Mouse (Mus musculus) liver, postnatal 0 days (tissue): ENCODE results near the gene Agtr1a. TPM values are rescaled to one million over a fixed set of nuclear protein-coding genes. Genes with fewer than 3 reads are reported as not detected.

Source experiments
- ATAC-seq: fragments of 200-750 bp; cut with Nextera tagmentation; 2 replicates; pipeline ENCODE4 v1.8.0; 2017; ENCODE audit warnings: mild to moderate bottlenecking, moderate library complexity
- DNase-seq: peaks from one replicate; pipeline ENCODE4 v3.0.0-alpha.2; 2016
- H3K27ac ChIP-seq: fragments of 300-500 bp; sonication (generic); 2 replicates; pipeline ENCODE4 v1.5.1; 2014; ENCODE audit warnings: antibody characterized with exemption, moderate library complexity, mild to moderate bottlenecking, low read depth
- H3K27me3 ChIP-seq: fragments of 300-500 bp; sonication (generic); 2 replicates; pipeline ENCODE4 v1.6.1; 2014; ENCODE audit warnings: low read length, control low read depth, mixed read lengths; ENCODE audit not compliant: insufficient read depth
- H3K36me3 ChIP-seq: fragments of 300-500 bp; sonication (generic); replicated peaks from 2 replicates; pipeline ENCODE4 v1.6.1; 2014; ENCODE audit warnings: mild to moderate bottlenecking, control low read depth, low read length, moderate library complexity, mixed read lengths; ENCODE audit not compliant: insufficient read depth
- H3K4me1 ChIP-seq: fragments of 300-500 bp; sonication (generic); 2 replicates; pipeline ENCODE4 v1.6.1; 2014; ENCODE audit warnings: antibody characterized with exemption, mild to moderate bottlenecking, control low read depth; ENCODE audit not compliant: insufficient read depth
- H3K4me2 ChIP-seq: fragments of 300-500 bp; sonication (generic); 2 replicates; pipeline ENCODE4 v1.6.1; 2014; ENCODE audit warnings: low read depth, mild to moderate bottlenecking, low read length, moderate library complexity, mixed read lengths
- H3K4me3 ChIP-seq: fragments of 300-500 bp; sonication (generic); 2 replicates; pipeline ENCODE4 v1.5.1; 2014; ENCODE audit warnings: low read depth, low read length
- H3K9ac ChIP-seq: fragments of 300-500 bp; sonication (generic); replicated peaks from 2 replicates; pipeline ENCODE4 v1.6.1; 2014; ENCODE audit warnings: mild to moderate bottlenecking, moderate library complexity
- H3K9me3 ChIP-seq: fragments of 300-500 bp; sonication (generic); 2 replicates; pipeline ENCODE4 v1.6.1; 2016; ENCODE audit warnings: mild to moderate bottlenecking, control low read depth, low read length, mixed read lengths
- CTCF ChIP-seq: sonication (generic); IDR thresholded peaks from 2 replicates; pipeline ENCODE4 v1.5.1; 2016; ENCODE audit warnings: antibody characterized with exemption, low read depth
- EP300 ChIP-seq: IDR thresholded peaks from 2 replicates; pipeline ENCODE4 v1.6.1; 2016; ENCODE audit warnings: antibody characterized with exemption, low read depth, mild to moderate bottlenecking
- WGBS: fragments of 180-500 bp; shearing (Covaris S2); extraction: QIAGEN DNeasy Blood & Tissue Kit; methylation state at CpG from one replicate; pipeline ENCODE4 v1.1.7; 2014; ENCODE audit not compliant: insufficient replicate concordance; 5-methylcytosine and 5-hydroxymethylcytosine counted together
- polyA plus RNA-seq: library from polyadenylated mRNA; unstranded; fragments of >200 nt; fragmentation: Nextera tagmentation; extraction: Ambion mirVana; gene quantifications from 2 replicates; pipeline ENCODE4 v1.2.1, GENCODE M21; 2015

Agtr1a gene
- polyA plus RNA-seq, 1 experiment from 2014 or later: 39.7 TPM

- 61% methylated on average over 11 of the region's 11 CpGs for WGBS
- ATAC-seq (no peak), DNase-seq (no peak)
- Histone ChIP-seq H3K9ac (no peak overlapping the region), H3K27ac (peak overlapping the region; percentile 66), H3K9me3 (no peaks in the 10 kb centered on the region), H3K27me3 (no peaks in the 10 kb centered on the region), H3K4me3 (no peak overlapping the region), H3K4me2 (peak overlapping the region; percentile 15; the same call in 1 of the 2 replicates), H3K36me3 (no peaks in the 10 kb centered on the region), H3K4me1 (peaks cover 10% of the 10 kb centered on the region; the same call in 1 of the 2 replicates)
- TF ChIP-seq CTCF: no peak
- no peak for TF ChIP-seq EP300
Measured at GRCm38 (mm10) chr13:30345427-30345913, 9.2 kb downstream of the Agtr1a start.

- TF ChIP-seq CTCF (no peak), EP300 (no peak)
- Histone ChIP-seq H3K36me3 (no peaks in the 10 kb centered on the region), H3K4me3 (no peak overlapping the region), H3K4me1 (peaks cover 10% of the 10 kb centered on the region; the same call in 1 of the 2 replicates), H3K4me2 (peak overlapping the region; percentile 32), H3K9ac (no peak overlapping the region), H3K27ac (peak overlapping the region; percentile 66), H3K9me3 (no peaks in the 10 kb centered on the region), H3K27me3 (no peaks in the 10 kb centered on the region)
- 58% methylated on average over 4 of the region's 4 CpGs for WGBS
- ATAC-seq: peak; percentile 86
- DNase-seq: no peak
Measured at GRCm38 (mm10) chr13:30346881-30347280, 10.6 kb downstream of the Agtr1a start.

- no peak for ATAC-seq
- H3K9ac ChIP-seq: no peak overlapping the region
- H3K36me3 ChIP-seq: no peaks in the 10 kb centered on the region; the same call in 1 of the 2 replicates
- no peaks in the 10 kb centered on the region for H3K27me3 ChIP-seq
- no peak for TF ChIP-seq EP300
- TF ChIP-seq CTCF: no peak
- no peak overlapping the region for H3K4me2 ChIP-seq
- H3K4me1 ChIP-seq: peaks cover 8% of the 10 kb centered on the region; the same call in 1 of the 2 replicates
- no peaks in the 10 kb centered on the region for H3K9me3 ChIP-seq
- H3K4me3 ChIP-seq: no peak overlapping the region
- DNase-seq: no peak
- peak overlapping the region; percentile 63 for H3K27ac ChIP-seq
Measured at GRCm38 (mm10) chr13:30348306-30348705, 12.1 kb downstream of the Agtr1a start.

- H3K36me3 ChIP-seq: no peaks in the 10 kb centered on the region; the same call in 1 of the 2 replicates
- H3K4me1 ChIP-seq: no peaks in the 10 kb centered on the region; the same call in 1 of the 2 replicates
- H3K27ac ChIP-seq: no peak overlapping the region
- DNase-seq: no peak
- TF ChIP-seq EP300 (no peak), CTCF (no peak)
- H3K9ac ChIP-seq: no peak overlapping the region
- H3K4me3 ChIP-seq: no peak overlapping the region
- 75% methylated on average over 13 of the region's 13 CpGs for WGBS
- no peak overlapping the region for H3K4me2 ChIP-seq
- no peaks in the 10 kb centered on the region for H3K27me3 ChIP-seq
- ATAC-seq: no peak
- no peaks in the 10 kb centered on the region for H3K9me3 ChIP-seq
Measured at GRCm38 (mm10) chr13:30351966-30352365, 15.7 kb downstream of the Agtr1a start.

- WGBS: 79% methylated on average over 6 of the region's 6 CpGs
- Histone ChIP-seq H3K9ac (no peak overlapping the region), H3K27me3 (no peaks in the 10 kb centered on the region), H3K36me3 (no peaks in the 10 kb centered on the region; the same call in 1 of the 2 replicates), H3K4me1 (peaks cover 8% of the 10 kb centered on the region), H3K4me2 (0 out of 2 replicates have a peak overlapping the region, but pooled peaks have one; percentile 45), H3K27ac (peak overlapping the region; percentile 85), H3K4me3 (no peak overlapping the region), H3K9me3 (no peaks in the 10 kb centered on the region)
- no peak for ATAC-seq
- TF ChIP-seq EP300 (no peak), CTCF (no peak)
- no peak for DNase-seq
Measured at GRCm38 (mm10) chr13:30354991-30355580, 18.8 kb downstream of the Agtr1a start.

- Histone ChIP-seq H3K27ac (peak overlapping the region; percentile 73), H3K4me2 (no peak overlapping the region), H3K4me3 (no peak overlapping the region), H3K36me3 (no peaks in the 10 kb centered on the region; the same call in 1 of the 2 replicates), H3K9ac (no peak overlapping the region), H3K4me1 (peaks cover 16% of the 10 kb centered on the region), H3K27me3 (no peaks in the 10 kb centered on the region), H3K9me3 (no peaks in the 10 kb centered on the region)
- ATAC-seq: peak; percentile 93
- no peak for DNase-seq
- WGBS: 55% methylated on average over 2 of the region's 2 CpGs
- TF ChIP-seq CTCF: no peak
Measured at GRCm38 (mm10) chr13:30355979-30356378, 19.7 kb downstream of the Agtr1a start.
